15 mouse cellular contexts compared by ENCODE assay signal in genomic region chr4:98450829-98451228, GRCm38 (mm10).
"Had no signal": no experiment of that assay in that cellular context is flagged by ENCODE, and none has a peak within 500 bp of the region (broad histone marks: within the 10 kb centered on the region; RNA-seq: fewer than 3 reads in every experiment).

No protein-coding gene starts in this region.

- H3K27me3 ChIP-seq: neural tube, embryonic 15.5 days; stomach, embryonic 15.5 days had no signal

- H3K9me3 ChIP-seq: neural tube, embryonic 15.5 days; stomach, embryonic 15.5 days had no signal

- H3K9ac ChIP-seq: neural tube, embryonic 15.5 days; stomach, embryonic 15.5 days had no signal

- DNase-seq: retina, postnatal 1 day; right cerebral cortex, adult 18-20 months; right cerebral cortex, postnatal 14 days; right cerebral cortex, postnatal 25 days; right cerebral cortex, postnatal 4 days; spleen, adult 18-20 months; thymus, adult 18-20 months; thymus, adult 2 months; thymus, postnatal 14 days; thymus, postnatal 25 days; thymus, postnatal 36 days; thymus, postnatal 4 days had no signal

- H3K4me3 ChIP-seq: neural tube, embryonic 15.5 days; stomach, embryonic 15.5 days had no signal

- H3K27ac ChIP-seq: neural tube, embryonic 15.5 days; stomach, embryonic 15.5 days; stomach, postnatal 0 days had no signal

- H3K36me3 ChIP-seq: neural tube, embryonic 15.5 days; stomach, embryonic 15.5 days had no signal

- H3K4me2 ChIP-seq: neural tube, embryonic 15.5 days; stomach, embryonic 15.5 days had no signal

- H3K4me1 ChIP-seq: neural tube, embryonic 15.5 days; stomach, embryonic 15.5 days had no signal
